Mouse (Mus musculus) MEL (cell line): ENCODE measurements around the gene Il23r. TPM values are rescaled to one million over a fixed set of nuclear protein-coding genes. Genes with fewer than 3 reads are reported as not detected.
A peak's percentile ranks its signal among the peaks of the same experiment; 100 is the strongest.

Experiments used
- DNase-seq: peaks from one replicate; pipeline ENCODE4 v3.0.0; 2011; ENCODE audit warnings: low read depth, low spot score
- H3K27ac ChIP-seq: 2 replicates; pipeline ENCODE4 v1.5.1; 2012; ENCODE audit warnings: low read depth, mild to moderate bottlenecking, control low read depth, low read length, moderate library complexity; ENCODE audit not compliant: control insufficient read depth
- H3K27me3 ChIP-seq, 2 experiments: fragments of 150-350 bp in 1 of 2; sonication (generic) in 1 of 2; 2 replicates each; pipeline ENCODE4 v1.6.1; 2012; ENCODE audit warnings: low read length in 2 of 2, mild to moderate bottlenecking in 2 of 2, improper control_type of control experiment in 1 of 2, moderate library complexity in 1 of 2; ENCODE audit not compliant: insufficient read depth in 2 of 2, control insufficient read depth in 1 of 2
- H3K36me3 ChIP-seq, 2 experiments: 2 replicates each; pipeline ENCODE4 v1.6.1; 2012 to 2014; ENCODE audit warnings: low read length in 2 of 2, improper control_type of control experiment in 1 of 2, inconsistent platforms in 1 of 2, mild to moderate bottlenecking in 1 of 2; ENCODE audit not compliant: insufficient read depth in 2 of 2, control insufficient read depth in 1 of 2
- H3K4me1 ChIP-seq, 2 experiments: fragments of 150-350 bp in 1 of 2; sonication (generic) in 1 of 2; 2 replicates each; pipeline ENCODE4 v1.6.1; 2012; ENCODE audit warnings: low read length in 2 of 2, improper control_type of control experiment in 1 of 2, mild to moderate bottlenecking in 1 of 2; ENCODE audit not compliant: insufficient read depth in 2 of 2, control insufficient read depth in 1 of 2
- H3K4me3 ChIP-seq, 2 experiments: fragments of 150-350 bp in 1 of 2; sonication (generic) in 1 of 2; 2 replicates each; pipeline ENCODE4 v1.5.1; 2012; ENCODE audit warnings: low read depth in 2 of 2, low read length in 2 of 2, mild to moderate bottlenecking in 2 of 2, moderate library complexity in 2 of 2, control low read depth in 1 of 2, improper control_type of control experiment in 1 of 2; ENCODE audit not compliant: control insufficient read depth in 1 of 2, insufficient read depth in 1 of 2
- H3K79me2 ChIP-seq: 2 replicates; pipeline ENCODE4 v1.6.1; 2012; ENCODE audit warnings: mild to moderate bottlenecking, low read length, moderate library complexity; ENCODE audit not compliant: control insufficient read depth, poor library complexity, insufficient read depth
- H3K9ac ChIP-seq: 2 replicates; pipeline ENCODE4 v1.6.1; 2012; ENCODE audit warnings: low read depth, mild to moderate bottlenecking, control low read depth, low read length, moderate library complexity; ENCODE audit not compliant: control insufficient read depth, poor library complexity, severe bottlenecking
- H3K9me3 ChIP-seq: fragments of 150-350 bp; sonication (generic); replicated peaks from 2 replicates; pipeline ENCODE4 v1.6.1; 2012; ENCODE audit warnings: mild to moderate bottlenecking, low read length, improper control_type of control experiment, moderate library complexity; ENCODE audit not compliant: insufficient read depth
- CTCF ChIP-seq, 3 experiments: IDR thresholded peaks in 2 of 3; conservative IDR thresholded peaks in 1 of 3; 2 replicates each; pipeline ENCODE4 v1.5.1; 2011 to 2012; ENCODE audit warnings: low read length in 3 of 3, low read depth in 2 of 3, mild to moderate bottlenecking in 2 of 3, improper control_type of control experiment in 1 of 3, inconsistent platforms in 1 of 3, mixed read lengths in 1 of 3, moderate library complexity in 1 of 3; ENCODE audit not compliant: control insufficient read depth in 1 of 3, insufficient read depth in 1 of 3, poor library complexity in 1 of 3, severe bottlenecking in 1 of 3
- E2F4 ChIP-seq: IDR thresholded peaks from 2 replicates; pipeline ENCODE4 v1.6.1; 2011; ENCODE audit warnings: low read depth, low read length, improper control_type of control experiment, borderline replicate concordance
- ELF1 ChIP-seq: IDR thresholded peaks from 2 replicates; pipeline ENCODE4 v1.6.1; 2014; ENCODE audit warnings: low read depth, mild to moderate bottlenecking, inconsistent platforms, low read length, improper control_type of control experiment, moderate library complexity
- ETS1 ChIP-seq: IDR thresholded peaks from 2 replicates; pipeline ENCODE4 v1.6.1; 2012; ENCODE audit warnings: low read depth, mild to moderate bottlenecking, inconsistent platforms, low read length, improper control_type of control experiment, moderate library complexity
- GATA1 ChIP-seq: IDR thresholded peaks from 2 replicates; pipeline ENCODE4 v1.6.1; 2011; ENCODE audit warnings: low read depth, low read length, improper control_type of control experiment
- HCFC1 ChIP-seq: IDR thresholded peaks from 2 replicates; pipeline ENCODE4 v1.6.1; 2012; ENCODE audit warnings: low read depth, mild to moderate bottlenecking, inconsistent platforms, low read length, improper control_type of control experiment, moderate library complexity
- JUND ChIP-seq: IDR thresholded peaks from 2 replicates; pipeline ENCODE4 v1.6.1; 2011; ENCODE audit warnings: low read depth, mild to moderate bottlenecking, improper control_type of control experiment, low read length
- KAT2A ChIP-seq: conservative IDR thresholded peaks from 2 replicates; pipeline ENCODE4 v1.6.1; 2012; ENCODE audit warnings: low read depth, low read length, improper control_type of control experiment, inconsistent platforms
- MAFK ChIP-seq: IDR thresholded peaks from 2 replicates; pipeline ENCODE4 v1.6.1; 2011; ENCODE audit warnings: low read depth, mild to moderate bottlenecking, low read length, improper control_type of control experiment, borderline replicate concordance
- MAX ChIP-seq: IDR thresholded peaks from 2 replicates; pipeline ENCODE4 v1.6.1; 2011; ENCODE audit warnings: low read length, improper control_type of control experiment
- MAZ ChIP-seq: IDR thresholded peaks from 2 replicates; pipeline ENCODE4 v1.6.1; 2012; ENCODE audit warnings: low read depth, mild to moderate bottlenecking, inconsistent platforms, low read length, improper control_type of control experiment
- MXI1 ChIP-seq: IDR thresholded peaks from 2 replicates; pipeline ENCODE4 v1.6.1; 2011; ENCODE audit warnings: mild to moderate bottlenecking, low read depth, low read length, improper control_type of control experiment
- MYB ChIP-seq: IDR thresholded peaks from 2 replicates; pipeline ENCODE4 v1.6.1; 2011; ENCODE audit warnings: mild to moderate bottlenecking, low read depth, low read length, improper control_type of control experiment
- MYC ChIP-seq: IDR thresholded peaks from 2 replicates; pipeline ENCODE4 v1.6.1; 2011; ENCODE audit warnings: low read depth, mild to moderate bottlenecking, low read length, improper control_type of control experiment, moderate library complexity
- NRF1 ChIP-seq: IDR thresholded peaks from 2 replicates; pipeline ENCODE4 v1.6.1; 2014; ENCODE audit warnings: low read depth, mild to moderate bottlenecking, inconsistent platforms, low read length, improper control_type of control experiment, moderate library complexity; ENCODE audit not compliant: poor library complexity, insufficient read depth, severe bottlenecking
- RAD21 ChIP-seq: IDR thresholded peaks from 2 replicates; pipeline ENCODE4 v1.6.1; 2011; ENCODE audit warnings: mild to moderate bottlenecking, low read depth, low read length, improper control_type of control experiment
- SMC3 ChIP-seq: IDR thresholded peaks from 2 replicates; pipeline ENCODE4 v1.6.1; 2011; ENCODE audit warnings: low read depth, low read length, improper control_type of control experiment
- TAL1 ChIP-seq: IDR thresholded peaks from 2 replicates; pipeline ENCODE4 v1.6.1; 2012; ENCODE audit warnings: mild to moderate bottlenecking, inconsistent platforms, low read length, moderate library complexity, mixed read lengths
- TCF12 ChIP-seq: IDR thresholded peaks from 2 replicates; pipeline ENCODE4 v1.6.1; 2014; ENCODE audit warnings: low read depth, mild to moderate bottlenecking, inconsistent platforms, low read length, improper control_type of control experiment, moderate library complexity
- UBTF ChIP-seq: IDR thresholded peaks from 2 replicates; pipeline ENCODE4 v1.6.1; 2012; ENCODE audit warnings: low read depth, mild to moderate bottlenecking, inconsistent platforms, low read length, improper control_type of control experiment, moderate library complexity, borderline replicate concordance; ENCODE audit not compliant: insufficient read depth
- USF1 ChIP-seq: IDR thresholded peaks from 2 replicates; pipeline ENCODE4 v1.6.1; 2014; ENCODE audit warnings: low read depth, mild to moderate bottlenecking, inconsistent platforms, low read length, improper control_type of control experiment, moderate library complexity
- USF2 ChIP-seq, 2 experiments: IDR thresholded peaks; 2 replicates each; pipeline ENCODE4 v1.6.1; 2011 to 2012; ENCODE audit warnings: improper control_type of control experiment in 2 of 2, low read length in 2 of 2, borderline replicate concordance in 1 of 2, inconsistent platforms in 1 of 2, low read depth in 1 of 2, mild to moderate bottlenecking in 1 of 2; ENCODE audit not compliant: insufficient read depth in 1 of 2
- ZNF384 ChIP-seq: IDR thresholded peaks from 2 replicates; pipeline ENCODE4 v1.6.1; 2012; ENCODE audit warnings: low read depth, mild to moderate bottlenecking, inconsistent platforms, low read length, improper control_type of control experiment
- polyA plus RNA-seq, 2 experiments: library from polyadenylated mRNA; stranded (reverse) in 1 of 2; unstranded in 1 of 2; fragments of >175 nt in 1 of 2; fragments of >200 nt in 1 of 2; gene quantifications; 2 replicates each; pipeline versions ENCODE4 v1.2.1 to v1.2.4; 2012; ENCODE audit warnings: low replicate concordance in 2 of 2, low read depth in 1 of 2; ENCODE audit not compliant: insufficient read length in 2 of 2, insufficient read depth in 1 of 2, missing spikeins in 1 of 2
- total RNA-seq: library from RNA; depleted of rRNA; stranded (reverse); fragments of 300-350 nt; gene quantifications from 2 replicates; pipeline ENCODE4 v1.2.3, GENCODE M21; 2012

Il23r gene
- total and polyA plus RNA-seq, 3 experiments: not detected

- Histone ChIP-seq H3K27ac (no peak overlapping the region), H3K79me2 (no peaks in the 10 kb centered on the region), H3K27me3 (no peaks in the 10 kb centered on the region), H3K9ac (no peak overlapping the region), H3K9me3 (no peaks in the 10 kb centered on the region), H3K36me3 (no peaks in the 10 kb centered on the region), H3K4me1 (no peaks in the 10 kb centered on the region), H3K4me3 (no peak overlapping the region)
- TF ChIP-seq UBTF: no peak
- no peak for TF ChIP-seq USF2 (IDR thresholded peaks at IDR 0.05; ENCODE audit: borderline replicate concordance in 1 of 2, insufficient read depth in 1 of 2, low read depth in 1 of 2, low read length in 2 of 2)
- TF ChIP-seq MXI1: no peak
- TF ChIP-seq KAT2A: no peak
- no peak for TF ChIP-seq ZNF384
- no peak for TF ChIP-seq ETS1
- no peak for TF ChIP-seq USF1
- TF ChIP-seq TAL1: no peak
- no peak for TF ChIP-seq MAX
- TF ChIP-seq ELF1: no peak
- DNase-seq: no peak
Measured at GRCm38 (mm10) chr6:67399551-67399950, 92.1 kb downstream of the Il23r start.

- Histone ChIP-seq H3K27me3 (peaks cover 0 to 2% of the 10 kb centered on the region in 2 experiments; a peak in 3 of 4 replicates), H3K36me3 (no peaks in the 10 kb centered on the region), H3K4me3 (peak within 1 kb of the TSS; percentile 42 to 48), H3K79me2 (no peaks in the 10 kb centered on the region), H3K9me3 (no peaks in the 10 kb centered on the region), H3K27ac (no peak within 1 kb of the TSS), H3K9ac (peak within 1 kb of the TSS; percentile 26; the same call in 1 of the 2 replicates), H3K4me1 (no peaks in the 10 kb centered on the region)
- no peak for TF ChIP-seq USF2 (IDR thresholded peaks at IDR 0.05; ENCODE audit: borderline replicate concordance in 1 of 2, insufficient read depth in 1 of 2, low read depth in 1 of 2, low read length in 2 of 2)
- TF ChIP-seq ELF1: no peak
- no peak for TF ChIP-seq MAFK
- no peak for TF ChIP-seq JUND
- peak; percentile 73 for TF ChIP-seq MYC
- peak; percentile 43; the same call in 1 of the 2 replicates for TF ChIP-seq MXI1
- TF ChIP-seq GATA1: no peak
- no peak for TF ChIP-seq MAZ
- TF ChIP-seq USF1: no peak
- TF ChIP-seq RAD21: no peak
- no peak for TF ChIP-seq UBTF
- no peak for TF ChIP-seq MYB
- no peak for TF ChIP-seq NRF1
- no peak for TF ChIP-seq TCF12
- no peak for TF ChIP-seq SMC3
- TF ChIP-seq CTCF (IDR thresholded peaks at IDR 0.05 in 2 of 3, conservative IDR thresholded peaks at IDR 0.05 in 1 of 3; ENCODE audit: control insufficient read depth in 1 of 3, insufficient read depth in 1 of 3, low read depth in 2 of 3, low read length in 3 of 3, poor library complexity in 1 of 3, severe bottlenecking in 1 of 3): no peak
- TF ChIP-seq HCFC1: no peak
- TF ChIP-seq MAX: peak; percentile 39; the same call in 1 of the 2 replicates
- TF ChIP-seq E2F4: no peak
- peak; percentile 80 for DNase-seq
Measured at GRCm38 (mm10) chr6:67375982-67376391, 115.7 kb downstream of the Il23r start, which contains the start of gene Il12rb2. Il12rb2 (minus strand) TSS chr6:67376188.
